Mouse (Mus musculus) adrenal gland, postnatal 25 days (tissue): ENCODE measurements around the gene 4933400A11Rik. TPM values are rescaled to one million over a fixed set of nuclear protein-coding genes. Genes with fewer than 3 reads are reported as not detected.

Experiments
- DNase-seq: peaks from one replicate; pipeline ENCODE4 v3.0.0; 2021; ENCODE audit warnings: mixed read lengths
- long read RNA-seq: library from polyadenylated mRNA; stranded (forward); transcript quantifications from one replicate; pipeline ENCODE4 v2.0.0, GENCODE M21; 2021
- total RNA-seq: library from RNA; stranded (reverse); gene quantifications from 2 replicates; pipeline ENCODE4 v1.2.3, GENCODE M21; 2021

The 4933400A11Rik gene
- total RNA-seq: not detected in 2 replicates
- long read RNA-seq: 0 reads

DNA sequence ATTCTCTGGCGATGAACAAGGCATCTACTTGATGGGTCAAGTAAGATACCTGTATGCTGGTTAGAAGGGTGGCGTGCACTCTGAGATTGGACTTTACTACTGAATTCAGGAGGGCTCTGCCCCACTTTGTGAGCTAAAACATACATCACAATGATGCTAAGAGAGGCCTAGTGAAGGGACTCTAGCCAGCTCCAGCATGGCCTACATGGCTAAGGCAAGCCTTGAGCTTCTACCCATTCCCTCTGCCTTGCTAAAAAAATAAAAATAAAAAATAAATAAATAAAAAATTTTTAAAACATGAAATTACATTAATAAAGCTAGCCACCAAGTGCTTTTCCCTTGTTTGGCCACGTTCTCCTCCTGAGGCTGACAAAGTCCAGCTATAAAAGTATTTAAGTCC lies at the start of gene 4933400A11Rik:
Gene 4933400A11Rik, minus strand, starts transcription at position 101 of the 400 bp plus-strand sequence.
- no peak for DNase-seq

DNA sequence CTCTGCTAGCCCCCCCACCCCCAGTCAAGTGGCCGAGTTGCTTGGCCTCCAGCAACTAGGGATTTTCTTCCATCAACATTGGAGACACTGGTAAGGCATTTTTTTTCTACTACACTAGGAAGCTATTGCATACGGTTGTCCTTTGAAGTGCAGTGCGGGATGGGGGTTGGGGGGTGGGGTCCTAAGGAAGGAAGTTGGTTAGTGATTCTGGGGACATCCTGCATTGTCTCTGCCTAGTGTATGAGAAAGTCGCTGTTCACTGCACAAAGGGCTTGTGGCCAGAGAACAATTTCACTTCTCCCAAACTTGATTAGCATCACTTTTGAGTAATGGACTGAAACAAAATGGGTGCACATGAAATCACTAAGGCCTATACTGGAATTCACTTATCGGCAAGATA lies 48.7 kb upstream of the 4933400A11Rik start:
- no peak for DNase-seq

DNA sequence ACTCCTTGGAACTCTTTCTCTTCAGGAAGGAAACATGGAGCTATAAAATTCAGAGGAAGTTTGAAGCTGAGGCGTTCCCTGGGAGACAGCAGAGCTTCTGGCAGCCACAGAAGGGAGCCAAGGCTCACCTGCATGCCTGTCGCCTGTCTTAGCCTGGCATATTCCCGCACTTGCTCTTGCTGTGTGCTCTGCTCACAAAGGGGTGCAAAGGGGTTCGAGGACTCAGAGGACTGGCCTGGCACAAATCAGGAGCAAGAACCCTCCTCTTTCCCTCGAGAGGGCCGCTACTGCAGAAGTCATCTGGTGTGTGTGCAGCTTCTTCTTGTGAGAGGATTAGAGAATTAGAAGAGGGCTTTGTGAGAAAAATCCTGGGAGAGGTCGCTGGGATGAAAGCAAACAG lies 48.3 kb upstream of the 4933400A11Rik start:
- no peak for DNase-seq

DNA sequence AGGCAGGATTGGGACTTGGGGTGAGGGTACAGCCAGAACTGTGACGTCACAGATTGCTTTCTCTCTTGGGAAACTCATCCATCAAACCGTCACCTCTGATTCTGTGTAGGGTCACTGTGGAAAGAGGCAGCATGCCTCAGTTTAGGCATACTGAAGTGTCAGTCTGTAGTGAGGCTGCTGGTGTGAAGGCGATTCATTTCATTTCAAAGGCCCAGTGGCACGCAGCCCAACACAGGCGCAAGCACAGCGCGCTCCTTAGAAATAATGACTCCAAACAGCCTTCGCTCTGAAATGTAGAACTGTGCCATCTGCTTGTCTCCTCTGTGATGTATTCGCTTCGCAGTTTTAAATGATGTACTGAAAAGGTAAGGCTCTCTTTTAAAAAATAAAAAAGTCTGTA lies 47.5 kb upstream of the 4933400A11Rik start:
- no peak for DNase-seq

DNA sequence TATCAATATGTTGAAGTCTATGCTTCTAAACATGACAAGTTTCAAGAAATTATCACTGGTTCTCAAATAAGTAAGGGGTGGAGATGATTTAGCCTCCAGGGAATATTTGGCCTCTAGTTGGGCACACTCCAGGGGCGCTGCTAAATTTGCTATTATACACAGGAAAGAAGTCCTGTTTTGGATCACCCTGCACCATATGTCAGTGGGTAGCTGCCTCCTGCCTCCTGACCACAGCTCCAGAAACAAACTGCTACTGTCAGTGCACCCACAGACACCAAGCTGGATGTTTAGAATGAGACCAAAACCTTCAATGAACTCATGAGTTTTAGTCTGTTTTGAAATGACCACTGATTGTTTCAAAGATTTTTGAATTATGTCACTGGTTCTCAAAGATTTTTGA lies 34.2 kb upstream of the 4933400A11Rik start:
- no peak for DNase-seq

DNA sequence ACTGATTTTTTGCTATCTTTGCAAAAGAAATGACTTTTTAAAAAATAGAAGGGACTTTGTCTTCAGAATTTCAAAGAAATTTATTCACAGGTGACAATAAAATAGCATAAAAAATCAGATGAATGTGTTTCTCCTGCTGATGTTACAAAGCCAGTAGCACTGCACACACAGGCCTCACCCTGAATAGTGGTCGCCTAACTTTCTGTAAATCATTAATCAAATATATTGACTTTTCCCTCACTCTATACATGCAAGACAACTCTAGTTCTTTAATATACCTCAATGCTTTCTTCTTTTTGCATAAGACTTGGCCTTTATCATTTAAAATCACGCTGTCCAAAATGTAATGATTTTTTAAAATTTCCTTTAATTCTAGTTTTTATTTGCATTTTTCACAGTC lies 32.3 kb upstream of the 4933400A11Rik start:
- no peak for DNase-seq

DNA sequence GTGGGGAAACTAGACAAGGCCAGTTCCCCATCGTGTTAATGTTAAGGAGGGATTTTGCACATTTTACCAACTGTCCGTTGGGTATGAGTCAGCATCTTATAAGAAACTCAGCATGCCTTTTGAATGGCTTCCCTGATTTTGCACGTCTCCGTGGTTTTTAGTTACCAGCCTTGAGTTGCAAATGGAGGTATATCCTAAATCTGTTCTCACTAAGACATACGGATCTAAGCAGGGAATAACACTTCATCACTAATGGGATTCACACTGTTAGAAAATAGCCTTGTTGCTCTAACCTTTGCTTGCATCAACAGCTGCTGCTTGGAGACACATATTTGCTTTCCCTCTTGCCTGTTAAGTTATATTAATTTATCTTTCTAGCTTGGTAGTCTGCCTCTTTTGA lies 31.9 kb upstream of the 4933400A11Rik start:
- no peak for DNase-seq

DNA sequence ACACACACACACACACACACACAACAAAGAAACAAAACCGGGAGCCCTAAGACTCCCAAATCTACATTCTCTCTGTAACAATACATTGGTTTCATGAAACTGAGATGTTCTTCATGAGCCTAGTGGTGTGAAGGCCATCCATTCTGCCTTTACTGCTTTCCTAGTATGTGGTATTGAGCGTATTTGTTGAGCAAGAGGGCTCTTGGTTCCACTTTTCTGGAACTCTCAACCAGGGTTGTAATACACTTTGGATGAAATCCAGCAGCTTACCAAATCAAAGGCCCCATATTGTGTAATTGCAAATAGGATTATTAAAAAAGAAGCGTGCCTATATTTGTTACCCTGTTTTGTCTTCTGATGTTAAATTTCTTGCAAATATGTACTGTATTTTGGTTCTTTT lies 28.3 kb upstream of the 4933400A11Rik start:
- DNase-seq: no peak

DNA sequence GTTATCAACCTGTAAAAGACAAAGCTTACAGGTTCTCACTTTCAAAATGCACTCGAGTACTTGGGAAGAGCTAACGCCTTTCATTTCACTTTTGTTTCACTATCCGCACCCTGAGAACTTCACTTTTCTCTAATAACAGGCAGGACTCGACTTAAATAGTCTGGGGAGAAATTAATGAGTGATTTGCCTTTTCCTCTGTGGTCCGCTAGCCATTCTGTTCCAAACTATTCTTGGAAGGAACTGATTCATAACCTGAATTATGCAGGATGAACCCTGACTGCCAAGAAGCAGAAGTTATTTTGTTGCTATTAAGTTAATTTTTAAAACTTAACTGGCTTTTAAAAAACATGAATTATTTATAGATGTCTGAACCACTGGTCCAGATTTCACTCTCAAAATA lies 26.4 kb upstream of the 4933400A11Rik start:
- DNase-seq: no peak

DNA sequence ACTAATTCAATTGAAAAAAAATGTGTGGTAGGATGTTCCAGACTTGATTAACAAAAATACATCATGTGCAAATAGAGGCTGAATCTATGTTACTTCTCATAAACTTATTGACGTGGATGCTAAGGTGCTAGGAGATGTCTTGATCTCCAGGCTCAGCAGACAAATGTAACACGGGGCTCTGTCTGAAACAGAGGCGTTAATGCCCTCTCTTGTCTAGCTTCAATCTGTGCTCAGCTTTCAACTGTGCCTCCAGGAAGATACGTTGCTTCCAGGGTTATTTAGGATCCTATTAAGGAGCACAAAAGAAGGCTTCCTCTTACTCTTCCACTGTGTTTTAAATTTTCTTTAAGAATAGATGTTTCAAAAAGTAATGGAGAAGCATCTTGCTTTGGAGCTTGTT lies 20.8 kb upstream of the 4933400A11Rik start:
- DNase-seq: no peak

DNA sequence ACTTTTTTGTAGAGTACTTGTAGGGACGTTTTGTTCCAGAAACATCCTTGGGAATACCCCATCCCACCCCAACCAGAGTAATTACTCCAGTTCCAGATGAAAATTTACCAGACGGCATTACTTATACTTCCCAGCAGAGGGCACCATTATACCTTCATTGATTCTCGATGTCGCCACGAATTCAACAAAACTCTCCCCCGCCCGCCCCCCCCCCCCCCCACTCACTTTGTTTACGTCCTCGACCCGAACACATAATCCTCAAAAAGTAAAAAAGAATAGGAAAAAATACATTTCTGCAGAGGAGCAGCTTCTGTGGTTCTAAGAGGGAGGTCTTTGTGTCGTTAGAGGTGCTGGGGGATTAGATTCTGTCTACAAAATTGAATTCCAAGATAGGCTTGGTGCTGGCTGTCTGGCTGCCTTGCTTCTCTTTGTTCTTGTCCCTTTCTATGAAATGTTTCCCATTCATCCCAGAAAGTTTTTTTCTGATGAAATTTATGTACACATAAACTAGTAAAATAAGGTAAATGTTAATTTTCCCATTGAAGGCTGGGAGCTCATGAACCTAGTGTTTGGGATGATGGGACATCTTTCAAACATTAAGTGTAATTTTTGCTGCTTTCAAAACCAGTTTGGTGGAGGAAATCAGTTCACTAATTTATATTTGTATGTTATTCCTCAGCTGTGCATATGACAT lies 19.7 kb upstream of the 4933400A11Rik start:
- DNase-seq: no peak

DNA sequence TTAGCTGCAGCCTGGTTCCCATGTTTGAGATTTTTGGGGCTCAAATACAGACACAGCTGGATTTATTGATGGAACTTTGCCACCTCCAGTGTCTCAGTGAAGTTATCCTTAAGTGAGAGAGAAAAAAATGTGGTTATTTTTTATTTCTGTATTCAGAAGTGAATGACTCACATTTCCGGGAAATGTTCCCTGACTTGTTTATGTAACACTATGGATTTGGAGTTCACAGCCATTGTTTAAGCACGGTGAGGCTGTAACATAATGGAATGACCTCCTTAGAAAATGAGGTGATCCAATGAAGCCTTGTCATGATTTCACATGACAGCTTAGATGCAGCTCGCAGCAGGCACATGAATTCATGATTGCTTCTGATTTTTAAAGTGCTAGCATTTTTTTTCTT lies 17.7 kb upstream of the 4933400A11Rik start:
- DNase-seq: no peak

DNA sequence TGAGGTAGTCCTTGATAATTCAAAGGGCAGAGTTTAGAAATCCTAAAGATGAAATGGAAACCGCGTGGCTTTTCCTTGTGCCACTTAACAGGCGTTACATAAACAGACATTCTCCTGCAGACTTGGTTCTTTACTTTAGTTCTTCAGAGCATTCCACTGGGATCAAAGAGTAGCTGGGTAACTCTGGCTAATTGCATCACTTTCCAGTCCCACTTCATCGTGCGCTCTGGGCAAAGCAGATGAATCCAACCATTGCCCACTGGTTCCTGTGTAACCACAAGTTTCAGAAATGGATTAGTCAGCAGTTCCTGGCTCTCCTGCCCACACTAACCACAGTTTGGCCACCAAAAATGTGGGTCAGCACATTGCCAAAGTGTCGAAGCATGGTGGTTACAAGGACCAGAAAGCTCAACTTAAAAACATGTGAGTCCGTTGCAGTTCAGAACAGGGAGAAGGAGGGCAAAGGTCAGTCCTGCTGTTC lies 15.4 kb upstream of the 4933400A11Rik start:
- peak; percentile 51 for DNase-seq

DNA sequence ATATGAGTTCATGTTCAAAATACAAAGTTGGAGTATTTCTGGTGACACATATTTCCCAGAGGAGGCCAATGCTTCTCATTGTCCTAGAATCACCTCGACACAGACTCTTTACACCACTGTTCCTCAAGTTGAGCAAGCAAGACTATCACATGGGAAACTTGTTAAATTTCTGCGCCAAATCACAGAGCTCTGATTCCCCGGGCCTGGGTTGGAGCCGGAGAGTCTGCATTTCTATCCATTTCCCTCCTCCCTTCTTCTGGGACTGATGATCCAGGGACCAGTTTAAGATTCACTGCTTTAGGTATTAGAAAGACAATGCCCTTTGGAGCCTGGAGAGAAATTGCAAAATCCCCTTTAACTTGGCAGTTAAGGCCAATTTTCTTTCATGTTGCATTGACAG lies 15.0 kb upstream of the 4933400A11Rik start:
- peak; percentile 9 for DNase-seq

DNA sequence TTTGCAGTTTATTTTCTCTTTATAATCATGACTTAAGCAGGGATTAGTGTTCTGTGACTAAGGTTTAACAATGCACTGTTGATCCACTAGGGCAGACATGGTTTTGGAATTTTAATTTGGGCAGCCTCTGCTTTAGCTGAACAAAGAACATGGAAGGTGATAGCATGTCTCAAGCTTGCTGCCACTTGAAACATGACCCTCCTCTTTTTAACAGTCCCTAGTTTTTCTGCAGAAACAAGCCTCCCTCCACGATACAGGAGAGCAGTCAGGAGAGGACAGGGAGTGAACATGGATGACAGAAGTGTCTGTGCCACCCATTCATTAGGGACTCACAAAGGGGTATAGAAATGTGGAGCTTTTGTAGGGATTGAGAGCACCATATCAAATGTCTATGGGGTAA lies 13.4 kb upstream of the 4933400A11Rik start:
- DNase-seq: no peak

DNA sequence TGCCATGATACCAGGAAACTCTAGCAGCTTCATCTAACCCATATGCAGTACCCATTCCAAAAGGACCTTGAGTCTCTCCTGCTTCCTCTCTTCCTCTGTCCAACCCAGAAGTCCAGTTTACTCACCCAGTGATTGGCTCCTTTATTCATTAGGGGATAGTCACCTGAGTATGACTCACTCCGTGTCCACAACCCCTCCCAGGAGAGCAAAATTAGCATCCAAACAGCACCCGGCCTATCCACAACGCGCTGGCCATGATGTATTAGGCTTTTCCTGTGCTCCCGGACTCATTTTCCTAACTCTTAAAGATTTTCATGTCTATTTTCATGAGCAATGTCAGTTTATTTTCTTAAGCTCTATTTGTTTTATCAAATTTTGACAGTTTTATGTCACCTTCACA lies 10.3 kb upstream of the 4933400A11Rik start:
- no peak for DNase-seq

DNA sequence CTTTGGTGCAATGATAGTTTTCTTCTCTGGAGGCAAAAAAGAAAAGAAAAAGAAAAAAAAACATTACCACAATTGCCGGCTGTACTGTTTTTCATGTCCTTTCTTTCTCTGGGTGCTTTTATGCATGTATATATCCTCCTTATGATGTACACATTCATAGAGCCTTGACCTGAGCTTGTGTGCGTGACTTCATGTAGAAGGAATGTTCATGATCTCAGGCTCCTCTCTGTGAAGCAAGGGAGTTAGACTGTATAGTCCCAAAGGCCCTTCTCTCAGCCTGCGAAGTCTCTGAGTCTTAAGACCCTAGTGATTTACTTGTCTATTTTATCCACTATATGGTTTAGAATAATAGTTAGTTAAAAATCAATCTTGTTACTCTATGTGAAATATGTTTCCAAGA lies 21.4 kb downstream of the 4933400A11Rik start:
- DNase-seq: no peak

DNA sequence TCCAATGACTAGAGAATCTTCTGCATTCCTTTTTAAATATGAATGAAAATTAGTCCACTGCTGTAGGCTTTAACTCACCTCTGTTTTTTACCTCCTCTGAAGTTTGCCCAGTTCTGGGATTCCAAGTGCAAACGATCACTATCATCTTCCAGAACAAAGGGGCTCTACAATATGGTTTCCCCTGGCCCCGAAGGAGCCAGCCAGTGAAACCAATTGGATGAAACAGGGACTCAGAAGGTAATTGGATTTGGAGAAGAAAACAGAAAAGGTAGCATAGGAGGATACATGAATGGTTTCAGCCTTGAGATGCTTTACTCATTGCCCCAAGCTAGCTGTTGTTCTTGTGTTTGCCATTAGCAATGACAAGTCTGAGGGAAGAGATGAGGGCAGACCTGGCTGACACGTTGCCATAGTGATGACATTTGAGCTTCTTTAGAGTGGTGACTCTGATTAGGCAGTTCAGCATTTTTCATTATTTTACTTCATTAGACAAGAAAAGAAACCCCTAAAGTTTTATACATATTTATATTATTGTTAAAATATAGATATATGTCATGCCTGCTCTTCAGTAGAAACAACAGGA lies 44.0 kb downstream of the 4933400A11Rik start:
- peak; percentile 5 for DNase-seq

Other genes with a start within 250 kb of the 4933400A11Rik start
- 14.4 and 21.3 TPM in 2 replicates for gene Mid1, start 94.4 kb downstream of the 4933400A11Rik start, total RNA-seq
- gene Gm21887, start 230.0 kb upstream of the 4933400A11Rik start, total RNA-seq: 401 and 486 TPM in 2 replicates